Mouse (Mus musculus): ENCODE data around the gene A630023A22Rik.

- TF ChIP-seq CTCF (IDR thresholded peaks at IDR 0.05; ENCODE audit: insufficient read depth, low read length) (no peak), POLR2A (IDR thresholded peaks at IDR 0.05; ENCODE audit: borderline replicate concordance, extremely low read depth, low read depth, low read length) (no peak)
Measured at GRCm38 (mm10) chr14:34078293-34078692, 24.3 kb downstream of the A630023A22Rik start.
